Mouse (Mus musculus) left cerebral cortex, adult 18-20 months (tissue): ENCODE measurements around the gene Scyl1. TPM values are rescaled to one million over a fixed set of nuclear protein-coding genes. Genes with fewer than 3 reads are reported as not detected.

Experiments
- DNase-seq, 2 experiments: peaks; one replicate each; pipeline ENCODE4 v3.0.0; 2021 to 2022; ENCODE audit warnings: low spot score in 2 of 2, mixed read lengths in 1 of 2
- total RNA-seq, 2 experiments: library from RNA; stranded (reverse); gene quantifications; 2 replicates each; pipeline ENCODE4 v1.2.3; 2021

Scyl1 gene
- total RNA-seq, 2 experiments from 2014 or later, result 90.8 to 93.4 TPM

GRCm38 (mm10) chr19:5789066-5789465, 17.8 kb upstream of the Scyl1 start:
- DNase-seq, result no peak

- DNase-seq, result no peak
Observed at GRCm38 (mm10) chr19:5788620-5789019, 17.4 kb upstream of the Scyl1 start.

- DNase-seq, result no peak
Observed at GRCm38 (mm10) chr19:5787920-5788319, 16.7 kb upstream of the Scyl1 start.

- DNase-seq, result peak; percentile 84 to 86
Observed at GRCm38 (mm10) chr19:5787128-5787635, 16.0 kb upstream of the Scyl1 start.

- DNase-seq, result peak; percentile 82 to 89
Observed at GRCm38 (mm10) chr19:5786441-5787114, 15.4 kb upstream of the Scyl1 start.

- no peak for DNase-seq
Observed at GRCm38 (mm10) chr19:5784958-5785577, 13.8 kb upstream of the Scyl1 start.

GRCm38 (mm10) chr19:5782121-5782520, 10.9 kb upstream of the Scyl1 start:
- DNase-seq, result no peak

- DNase-seq, result no peak
Observed at GRCm38 (mm10) chr19:5781532-5781931, 10.3 kb upstream of the Scyl1 start.

- DNase-seq, result no peak
Observed at GRCm38 (mm10) chr19:5780203-5780602, 9.0 kb upstream of the Scyl1 start.

- DNase-seq, result no peak
Observed at GRCm38 (mm10) chr19:5778312-5778711, 7.1 kb upstream of the Scyl1 start.

- no peak for DNase-seq
Observed at GRCm38 (mm10) chr19:5777387-5778032, 6.3 kb upstream of the Scyl1 start.

GRCm38 (mm10) chr19:5770311-5770710, 908 bp downstream of the Scyl1 start:
- no peak for DNase-seq

- no peak for DNase-seq
Observed at GRCm38 (mm10) chr19:5767271-5767670, 3.9 kb downstream of the Scyl1 start.

- DNase-seq, result no peak
Observed at GRCm38 (mm10) chr19:5763163-5763562, 8.1 kb downstream of the Scyl1 start.

- no peak for DNase-seq
Observed at GRCm38 (mm10) chr19:5758878-5759403, 12.3 kb downstream of the Scyl1 start.

- no peak for DNase-seq
Observed at GRCm38 (mm10) chr19:5756991-5757636, 14.1 kb downstream of the Scyl1 start.

GRCm38 (mm10) chr19:5756321-5756985, 14.8 kb downstream of the Scyl1 start:
- DNase-seq, result peak; percentile 68 to 86

GRCm38 (mm10) chr19:5751742-5752141, 19.5 kb downstream of the Scyl1 start:
- no peak for DNase-seq

- DNase-seq, result no peak
Observed at GRCm38 (mm10) chr19:5750951-5751350, 20.3 kb downstream of the Scyl1 start.

- DNase-seq, result no peak
Observed at GRCm38 (mm10) chr19:5749476-5749875, 21.7 kb downstream of the Scyl1 start.

GRCm38 (mm10) chr19:5746907-5747363, 24.3 kb downstream of the Scyl1 start:
- DNase-seq, result no peak
